Mouse (Mus musculus) megakaryocyte, adult 5-6 weeks (primary cell): ENCODE measurements around the gene Vgll4. TPM values are rescaled to one million over a fixed set of nuclear protein-coding genes. Genes with fewer than 3 reads are reported as not detected.

Source experiments
- ATAC-seq: 2 replicates; pipeline ENCODE4 v1.8.0; 2016; ENCODE audit warnings: mild to moderate bottlenecking, inconsistent platforms; ENCODE audit not compliant: poor library complexity, severe bottlenecking
- total RNA-seq, 2 experiments: library from RNA; stranded (forward) in 1 of 2; stranded (reverse) in 1 of 2; fragments of 153-499, 151-499 nt in 1 of 2; fragments of 221-1000, 200-1000 nt in 1 of 2; gene quantifications; 2 replicates each; pipeline versions ENCODE4 v1.2.3 to v1.2.4; 2015 to 2017

The Vgll4 gene
- total RNA-seq, 2 experiments from 2014 or later, result 9.4 to 26.4 TPM

- no peak for ATAC-seq
These were observed 25.0 kb downstream of the Vgll4 start for GRCm38 (mm10) chr6:114944456-114945438.

GRCm38 (mm10) chr6:114941201-114941849 is 28.5 kb downstream of the Vgll4 start:
- no peak for ATAC-seq

GRCm38 (mm10) chr6:114939666-114940065 is 30.1 kb downstream of the Vgll4 start:
- ATAC-seq, result no peak

GRCm38 (mm10) chr6:114936941-114937313 is 32.9 kb downstream of the Vgll4 start:
- no peak for ATAC-seq

- ATAC-seq, result peak; percentile 54
These were observed 33.4 kb downstream of the Vgll4 start for GRCm38 (mm10) chr6:114936297-114936940.

GRCm38 (mm10) chr6:114935362-114935761 is 34.4 kb downstream of the Vgll4 start:
- ATAC-seq, result no peak

- ATAC-seq, result no peak
These were observed 35.7 kb downstream of the Vgll4 start for GRCm38 (mm10) chr6:114934045-114934444.

- ATAC-seq, result no peak
These were observed 36.8 kb downstream of the Vgll4 start for GRCm38 (mm10) chr6:114932991-114933392.

GRCm38 (mm10) chr6:114932116-114932500 is 37.7 kb downstream of the Vgll4 start:
- no peak for ATAC-seq

GRCm38 (mm10) chr6:114931212-114932115 is 38.3 kb downstream of the Vgll4 start:
- ATAC-seq, result no peak

GRCm38 (mm10) chr6:114930646-114931045 is 39.1 kb downstream of the Vgll4 start:
- no peak for ATAC-seq

GRCm38 (mm10) chr6:114930038-114930591 is 39.7 kb downstream of the Vgll4 start:
- ATAC-seq, result peak; percentile 70

GRCm38 (mm10) chr6:114929346-114929745 is 40.4 kb downstream of the Vgll4 start:
- ATAC-seq, result peak; percentile 64

- ATAC-seq, result peak; percentile 73
These were observed 41.3 kb downstream of the Vgll4 start for GRCm38 (mm10) chr6:114928462-114928861.

GRCm38 (mm10) chr6:114927400-114927799 is 42.4 kb downstream of the Vgll4 start:
- ATAC-seq, result no peak

GRCm38 (mm10) chr6:114926369-114927157 is 43.2 kb downstream of the Vgll4 start:
- no peak for ATAC-seq

- ATAC-seq, result no peak
These were observed 44.6 kb downstream of the Vgll4 start for GRCm38 (mm10) chr6:114925196-114925595.

- 0 out of 2 replicates have a peak, but pooled peaks have one; percentile 28 for ATAC-seq
These were observed 47.3 kb downstream of the Vgll4 start for GRCm38 (mm10) chr6:114922355-114923096.
